Mouse (Mus musculus): ENCODE data around the gene Tns3. TPM values are rescaled to one million over a fixed set of nuclear protein-coding genes. Genes with fewer than 3 reads are reported as not detected.
A peak's percentile ranks its signal among the peaks of the same experiment; 100 is the strongest.

Gene Tns3
- polyA plus RNA-seq, 1 experiment: 33.9 TPM

DNA sequence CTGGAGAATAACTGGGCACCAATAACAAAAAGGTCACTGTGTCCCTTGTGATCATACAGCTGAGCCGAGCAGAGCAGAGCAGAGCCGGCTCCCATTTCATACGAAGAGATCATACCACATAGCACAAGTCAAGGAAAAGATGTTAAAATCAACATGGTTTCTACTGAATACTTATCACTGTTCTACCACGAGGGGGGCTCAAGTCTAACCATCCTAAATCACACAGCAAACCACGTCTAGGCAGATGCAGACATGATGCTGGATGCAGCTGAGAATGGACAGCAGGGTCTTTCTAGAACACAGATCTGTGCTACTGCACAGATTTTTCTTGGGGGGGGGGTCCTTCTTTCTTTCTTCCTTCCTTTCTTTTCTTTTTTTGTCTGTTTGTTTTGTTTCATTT, 112.6 kb downstream of the Tns3 start:
- 84% methylated on average over 5 of the region's 5 CpGs for WGBS
- TF ChIP-seq CTCF (IDR thresholded peaks at IDR 0.05; ENCODE audit: borderline replicate concordance, control insufficient read depth, extremely low read depth, insufficient read depth, low read length, poor library complexity): no peak
- no peak for TF ChIP-seq POLR2A (IDR thresholded peaks at IDR 0.05; ENCODE audit: control insufficient read depth, extremely low read depth, insufficient read depth, low read length, poor library complexity)
- DNase-seq: no peak
- no peak overlapping the region for H3K27ac ChIP-seq (ENCODE audit: control insufficient read depth, insufficient read depth, low read length)
- H3K36me3 ChIP-seq (ENCODE audit: control insufficient read depth, insufficient read depth, low read length): no peaks in the 10 kb centered on the region
- H3K4me3 ChIP-seq (ENCODE audit: control insufficient read depth, insufficient read depth, low read length): no peak overlapping the region
- no peaks in the 10 kb centered on the region for H3K27me3 ChIP-seq (ENCODE audit: control insufficient read depth, insufficient read depth, low read length)
- peaks cover 5% of the 10 kb centered on the region for H3K4me1 ChIP-seq (replicated peaks; ENCODE audit: control insufficient read depth, insufficient read depth, low read length)

- Histone ChIP-seq H3K36me3 (ENCODE audit: control insufficient read depth, insufficient read depth, low read length) (no peaks in the 10 kb centered on the region), H3K4me1 (replicated peaks; ENCODE audit: control insufficient read depth, insufficient read depth, low read length) (0 out of 2 replicates have a peak, but pooled peaks cover 3% of the 10 kb centered on the region), H3K27me3 (ENCODE audit: control insufficient read depth, insufficient read depth, low read length) (no peaks in the 10 kb centered on the region), H3K27ac (ENCODE audit: control insufficient read depth, insufficient read depth, low read length) (no peak overlapping the region), H3K4me3 (ENCODE audit: control insufficient read depth, insufficient read depth, low read length) (no peak overlapping the region)
- WGBS: 59% methylated on average over 5 of the region's 5 CpGs
- DNase-seq: no peak
- TF ChIP-seq POLR2A (IDR thresholded peaks at IDR 0.05; ENCODE audit: control insufficient read depth, extremely low read depth, insufficient read depth, low read length, poor library complexity) (no peak), CTCF (IDR thresholded peaks at IDR 0.05; ENCODE audit: borderline replicate concordance, control insufficient read depth, extremely low read depth, insufficient read depth, low read length, poor library complexity) (no peak)
These were observed 116.7 kb downstream of the Tns3 start for GRCm38 (mm10) chr11:8547661-8548060.

- no peaks in the 10 kb centered on the region for H3K36me3 ChIP-seq (ENCODE audit: control insufficient read depth, insufficient read depth, low read length)
- 100% methylated on average over 1 of the region's 1 CpGs for WGBS
- 0 out of 2 replicates have a peak, but pooled peaks cover 3% of the 10 kb centered on the region for H3K4me1 ChIP-seq (replicated peaks; ENCODE audit: control insufficient read depth, insufficient read depth, low read length)
- no peak overlapping the region for H3K4me3 ChIP-seq (ENCODE audit: control insufficient read depth, insufficient read depth, low read length)
- peak; percentile 40 for DNase-seq
- no peak for TF ChIP-seq POLR2A (IDR thresholded peaks at IDR 0.05; ENCODE audit: control insufficient read depth, extremely low read depth, insufficient read depth, low read length, poor library complexity)
- peak; percentile 38; the same call in 1 of the 2 replicates for TF ChIP-seq CTCF (IDR thresholded peaks at IDR 0.05; ENCODE audit: borderline replicate concordance, control insufficient read depth, extremely low read depth, insufficient read depth, low read length, poor library complexity)
- no peaks in the 10 kb centered on the region for H3K27me3 ChIP-seq (ENCODE audit: control insufficient read depth, insufficient read depth, low read length)
- H3K27ac ChIP-seq (ENCODE audit: control insufficient read depth, insufficient read depth, low read length): no peak overlapping the region
These were observed 118.5 kb downstream of the Tns3 start for GRCm38 (mm10) chr11:8545798-8546197.

DNA sequence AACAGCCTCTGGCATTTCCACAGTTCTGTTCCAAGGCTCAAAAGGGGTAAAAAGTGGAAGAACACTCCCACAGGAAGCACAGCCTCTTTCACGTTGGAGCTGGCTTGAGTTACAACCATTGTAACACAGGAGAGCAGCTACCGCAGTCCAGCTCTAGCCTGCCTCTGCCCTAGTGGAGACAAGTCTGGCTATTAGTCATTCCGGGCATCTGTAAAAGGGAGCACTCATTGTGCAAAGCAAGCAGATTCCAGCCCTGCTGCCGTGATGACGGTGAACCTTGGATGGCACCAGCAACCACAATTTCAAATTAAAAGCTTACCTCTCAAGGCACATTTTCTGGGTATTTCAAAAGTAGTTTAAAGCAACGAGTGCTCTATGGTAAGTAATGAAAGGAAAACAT, 120.0 kb downstream of the Tns3 start:
- DNase-seq: no peak
- H3K4me1 ChIP-seq (replicated peaks; ENCODE audit: control insufficient read depth, insufficient read depth, low read length): no peaks in the 10 kb centered on the region
- H3K4me3 ChIP-seq (ENCODE audit: control insufficient read depth, insufficient read depth, low read length): no peak overlapping the region
- TF ChIP-seq CTCF (IDR thresholded peaks at IDR 0.05; ENCODE audit: borderline replicate concordance, control insufficient read depth, extremely low read depth, insufficient read depth, low read length, poor library complexity) (no peak), POLR2A (IDR thresholded peaks at IDR 0.05; ENCODE audit: control insufficient read depth, extremely low read depth, insufficient read depth, low read length, poor library complexity) (no peak)
- no peaks in the 10 kb centered on the region for H3K27me3 ChIP-seq (ENCODE audit: control insufficient read depth, insufficient read depth, low read length)
- H3K27ac ChIP-seq (ENCODE audit: control insufficient read depth, insufficient read depth, low read length): no peak overlapping the region
- H3K36me3 ChIP-seq (ENCODE audit: control insufficient read depth, insufficient read depth, low read length): no peaks in the 10 kb centered on the region
- 90% methylated on average over 6 of the region's 6 CpGs for WGBS

DNA sequence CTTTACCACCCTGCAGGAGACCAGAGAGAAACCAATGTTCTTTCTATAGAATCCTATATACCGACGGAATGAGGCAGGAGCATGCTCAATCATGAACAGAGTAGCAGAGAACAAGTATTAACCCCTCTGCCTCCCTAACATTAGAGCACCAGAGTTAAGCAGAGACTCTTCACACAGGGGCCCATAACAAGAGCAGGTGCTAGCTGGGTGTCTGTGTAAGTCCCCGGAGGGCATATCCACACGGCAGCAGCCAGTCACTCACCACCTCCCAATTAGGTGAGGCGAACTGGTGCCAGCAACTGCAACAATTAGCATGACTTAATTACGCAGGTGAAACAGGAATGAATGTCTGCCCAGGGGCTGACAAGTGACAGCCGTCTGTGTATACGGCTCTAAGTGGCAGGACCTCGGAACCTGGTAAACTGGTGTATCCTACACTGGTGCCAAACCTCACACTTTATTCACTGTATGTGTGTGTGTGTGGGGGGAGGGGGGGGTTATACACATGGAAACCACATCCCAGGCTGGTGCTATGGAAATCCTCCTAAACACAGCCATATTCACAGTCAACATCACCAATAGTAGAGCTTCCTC, 123.0 kb downstream of the Tns3 start:
- TF ChIP-seq CTCF (IDR thresholded peaks at IDR 0.05; ENCODE audit: borderline replicate concordance, control insufficient read depth, extremely low read depth, insufficient read depth, low read length, poor library complexity) (no peak), POLR2A (IDR thresholded peaks at IDR 0.05; ENCODE audit: control insufficient read depth, extremely low read depth, insufficient read depth, low read length, poor library complexity) (no peak)
- no peaks in the 10 kb centered on the region for H3K27me3 ChIP-seq (ENCODE audit: control insufficient read depth, insufficient read depth, low read length)
- H3K4me3 ChIP-seq (ENCODE audit: control insufficient read depth, insufficient read depth, low read length): no peak overlapping the region
- WGBS: 96% methylated on average over 9 of the region's 9 CpGs
- no peaks in the 10 kb centered on the region for H3K4me1 ChIP-seq (replicated peaks; ENCODE audit: control insufficient read depth, insufficient read depth, low read length)
- no peak overlapping the region for H3K27ac ChIP-seq (ENCODE audit: control insufficient read depth, insufficient read depth, low read length)
- H3K36me3 ChIP-seq (ENCODE audit: control insufficient read depth, insufficient read depth, low read length): no peaks in the 10 kb centered on the region
- DNase-seq: no peak

- DNase-seq: no peak
- no peaks in the 10 kb centered on the region for H3K4me1 ChIP-seq (replicated peaks; ENCODE audit: control insufficient read depth, insufficient read depth, low read length)
- H3K36me3 ChIP-seq (ENCODE audit: control insufficient read depth, insufficient read depth, low read length): no peaks in the 10 kb centered on the region
- TF ChIP-seq CTCF (IDR thresholded peaks at IDR 0.05; ENCODE audit: borderline replicate concordance, control insufficient read depth, extremely low read depth, insufficient read depth, low read length, poor library complexity) (no peak), POLR2A (IDR thresholded peaks at IDR 0.05; ENCODE audit: control insufficient read depth, extremely low read depth, insufficient read depth, low read length, poor library complexity) (no peak)
- no peaks in the 10 kb centered on the region for H3K27me3 ChIP-seq (ENCODE audit: control insufficient read depth, insufficient read depth, low read length)
- H3K27ac ChIP-seq (ENCODE audit: control insufficient read depth, insufficient read depth, low read length): no peak overlapping the region
- no peak overlapping the region for H3K4me3 ChIP-seq (ENCODE audit: control insufficient read depth, insufficient read depth, low read length)
- 91% methylated on average over 8 of the region's 8 CpGs for WGBS
These were observed 124.6 kb downstream of the Tns3 start for GRCm38 (mm10) chr11:8539593-8540265.

Data from thymus, adult 2 months (tissue).